Mouse (Mus musculus) small intestine, adult 2 months (tissue): ENCODE measurements at regions not wholly inside any gene's neighbourhood (a gene's known extent, or its start where the extent isn't known, plus 50 kb on each side); places are given as distances from the start of the nearest gene placed in this dataset.

ENCODE experiments used
- CTCF ChIP-seq: fragments of 200-500 bp; IDR thresholded peaks from 2 replicates; pipeline ENCODE4 v1.5.1; 2012; ENCODE audit warnings: low read depth, mild to moderate bottlenecking, control low read depth, inconsistent platforms, low read length, moderate library complexity, mixed read lengths; ENCODE audit not compliant: insufficient replicate concordance, insufficient read length; ENCODE audit errors: extremely low read depth
- POLR2A ChIP-seq: fragments of 200-500 bp; IDR thresholded peaks from 2 replicates; pipeline ENCODE4 v1.6.1; 2012; ENCODE audit warnings: low read depth, mild to moderate bottlenecking, control low read depth, inconsistent platforms, low read length, moderate library complexity

- TF ChIP-seq POLR2A = no peak
- TF ChIP-seq CTCF = no peak
These were observed 66.6 kb upstream of the Id2 start for GRCm38 (mm10) chr12:25163541-25163940.
